Mouse (Mus musculus): ENCODE measurements around the gene Atp1b1. TPM values are rescaled to one million over a fixed set of nuclear protein-coding genes. Genes with fewer than 3 reads are reported as not detected.

Atp1b1 gene
- 1 to 10 TPM; 2.0 to 2.7 TPM for total RNA-seq (2023)

DNA sequence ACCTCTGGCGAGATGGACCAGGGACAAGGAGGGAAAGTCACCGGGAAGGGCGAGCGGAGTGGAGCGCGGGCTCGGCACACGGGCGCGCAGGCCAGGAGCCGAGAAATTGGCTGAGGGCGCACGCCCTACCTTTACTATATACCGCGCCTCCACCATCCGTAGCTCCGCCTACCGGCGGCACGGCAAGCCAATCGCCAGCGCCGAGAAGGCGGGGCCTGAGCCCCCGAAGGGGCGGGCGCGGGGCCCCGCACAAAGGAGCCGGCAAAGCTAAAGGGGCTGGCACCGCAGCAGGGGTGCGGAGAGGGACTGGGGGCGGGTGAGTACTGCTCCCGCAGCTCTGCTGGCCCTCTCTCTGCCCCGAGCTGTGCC, at the start of gene Atp1b1:
Gene Atp1b1, minus strand, starts transcription at position 111 of the 369 bp plus-strand sequence.

Other genes starting within 250 kb of the Atp1b1 start
- gene Slc19a2, start 209.3 kb downstream of the Atp1b1 start, total RNA-seq (2023), result 1 to 10 TPM; 5.9 to 6.8 TPM
- 1 to 10 TPM; 4.0 to 5.4 TPM for gene Ccdc181, start 182.8 kb downstream of the Atp1b1 start, total RNA-seq (2023)
- gene Nme7, start 154.2 kb downstream of the Atp1b1 start, total RNA-seq (2023), result 1 to 10 TPM; 4.3 to 7.7 TPM
- gene Blzf1, start 150.9 kb downstream of the Atp1b1 start, total RNA-seq (2023), result 10 to 100 TPM; 15.6 to 17.5 TPM

Data from monocyte, adult 59 days (primary cell).